Mouse (Mus musculus): Measurements from ENCODE around the gene Ccdc69. TPM values are rescaled to one million over a fixed set of nuclear protein-coding genes. Genes with fewer than 3 reads are reported as not detected.
A peak's percentile ranks its signal among the peaks of the same experiment; 100 is the strongest.

Ccdc69 gene
- polyA plus RNA-seq, 1 experiment from 2014 or later: 26.7 TPM

GRCm38 (mm10) chr11:55012551-55013521 lies 65.1 kb downstream of the Ccdc69 start:
- ATAC-seq (ENCODE audit: insufficient number of reproducible peaks, insufficient read depth, low FRiP score, low read depth): no peak
- 68% methylated on average over 5 of the region's 5 CpGs for WGBS
- Histone ChIP-seq H3K4me3 (ENCODE audit: control insufficient read depth in 1 of 2, insufficient read depth in 1 of 2, low read depth in 1 of 2, low read length in 2 of 2) (no peak overlapping the region), H3K4me2 (ENCODE audit: low read length) (no peak overlapping the region), H3K27me3 (ENCODE audit: control insufficient read depth, insufficient read depth, low read length) (no peaks in the 10 kb centered on the region), H3K27ac (replicated peaks in 1 of 2; ENCODE audit: control insufficient read depth in 1 of 2, insufficient read depth in 1 of 2, low read depth in 2 of 2, low read length in 2 of 2) (0 out of 4 replicates have a peak overlapping the region, but pooled peaks of 1 of the 2 experiments have one; percentile 29), H3K36me3 (ENCODE audit: control insufficient read depth, insufficient read depth, low read length) (peaks cover 87% of the 10 kb centered on the region), H3K9ac (ENCODE audit: low read length) (no peak overlapping the region), H3K4me1 (ENCODE audit: control insufficient read depth in 2 of 2, insufficient read depth in 2 of 2, low read length in 2 of 2) (peaks cover 22 to 35% of the 10 kb centered on the region in 2 experiments), H3K9me3 (ENCODE audit: control insufficient read depth, low read length) (no peaks in the 10 kb centered on the region)

- H3K27ac ChIP-seq (replicated peaks in 1 of 2; ENCODE audit: control insufficient read depth in 1 of 2, insufficient read depth in 1 of 2, low read depth in 2 of 2, low read length in 2 of 2): no peak overlapping the region
- no peaks in the 10 kb centered on the region for H3K9me3 ChIP-seq (ENCODE audit: control insufficient read depth, low read length)
- no peak overlapping the region for H3K9ac ChIP-seq (ENCODE audit: low read length)
- 89% methylated on average over 3 of the region's 3 CpGs for WGBS
- no peaks in the 10 kb centered on the region for H3K27me3 ChIP-seq (ENCODE audit: control insufficient read depth, insufficient read depth, low read length)
- H3K4me2 ChIP-seq (ENCODE audit: low read length): no peak overlapping the region
- H3K4me1 ChIP-seq (ENCODE audit: control insufficient read depth in 2 of 2, insufficient read depth in 2 of 2, low read length in 2 of 2): peaks cover 15 to 21% of the 10 kb centered on the region in 2 experiments
- ATAC-seq (ENCODE audit: insufficient number of reproducible peaks, insufficient read depth, low FRiP score, low read depth): no peak
- peaks cover 90% of the 10 kb centered on the region for H3K36me3 ChIP-seq (ENCODE audit: control insufficient read depth, insufficient read depth, low read length)
- no peak overlapping the region for H3K4me3 ChIP-seq (ENCODE audit: control insufficient read depth in 1 of 2, insufficient read depth in 1 of 2, low read depth in 1 of 2, low read length in 2 of 2)
These were observed 66.5 kb downstream of the Ccdc69 start for GRCm38 (mm10) chr11:55011440-55011839.

DNA sequence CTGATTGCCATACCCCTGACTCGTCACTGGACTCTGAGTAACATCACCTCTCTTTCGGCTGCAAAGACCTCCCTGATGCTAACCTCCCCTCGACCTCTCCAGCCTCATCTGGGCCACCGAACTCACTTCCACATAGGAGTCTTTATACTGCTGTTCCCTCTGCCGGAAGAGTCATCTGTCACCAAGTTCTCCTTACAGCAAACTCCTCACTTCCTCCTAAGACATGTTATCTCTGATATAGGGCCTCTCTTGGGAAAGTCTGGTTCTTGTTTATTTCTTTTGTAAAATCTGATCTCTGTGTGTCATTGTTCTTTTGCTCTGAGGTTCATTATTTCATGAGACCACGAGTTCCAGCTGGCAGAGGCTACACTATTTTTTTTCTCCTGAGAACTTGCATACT lies 69.7 kb downstream of the Ccdc69 start:
- Histone ChIP-seq H3K4me1 (ENCODE audit: control insufficient read depth in 2 of 2, insufficient read depth in 2 of 2, low read length in 2 of 2) (peaks cover 0 to 3% of the 10 kb centered on the region in 2 experiments; a peak in 2 of 4 replicates), H3K27me3 (ENCODE audit: control insufficient read depth, insufficient read depth, low read length) (no peaks in the 10 kb centered on the region), H3K36me3 (ENCODE audit: control insufficient read depth, insufficient read depth, low read length) (peaks cover 100% of the 10 kb centered on the region), H3K27ac (replicated peaks in 1 of 2; ENCODE audit: control insufficient read depth in 1 of 2, insufficient read depth in 1 of 2, low read depth in 2 of 2, low read length in 2 of 2) (no peak overlapping the region), H3K4me2 (ENCODE audit: low read length) (no peak overlapping the region), H3K9ac (ENCODE audit: low read length) (no peak overlapping the region), H3K4me3 (ENCODE audit: control insufficient read depth in 1 of 2, insufficient read depth in 1 of 2, low read depth in 1 of 2, low read length in 2 of 2) (no peak overlapping the region), H3K9me3 (ENCODE audit: control insufficient read depth, low read length) (no peaks in the 10 kb centered on the region)
- 46% methylated on average over 6 of the region's 6 CpGs for WGBS
- ATAC-seq (ENCODE audit: insufficient number of reproducible peaks, insufficient read depth, low FRiP score, low read depth): no peak

DNA sequence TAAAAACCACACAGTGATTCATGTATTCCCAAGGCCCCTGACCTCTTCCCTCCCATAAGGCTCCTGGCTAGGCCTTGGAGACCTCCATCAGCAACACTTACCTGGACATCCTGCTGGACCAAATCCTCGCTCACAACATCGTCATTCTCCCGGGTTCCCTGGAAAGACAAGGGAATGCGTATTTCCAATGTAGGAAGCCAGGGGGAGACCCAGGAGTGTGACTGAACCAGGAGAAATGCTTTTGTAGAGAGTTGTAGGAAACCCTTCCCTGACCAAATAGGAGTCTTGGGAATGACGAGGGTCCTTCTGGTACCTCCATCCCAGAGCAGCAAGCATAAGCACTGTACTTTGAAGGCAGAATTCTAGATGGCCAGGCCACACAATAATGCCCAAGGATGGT lies 72.2 kb downstream of the Ccdc69 start:
- Histone ChIP-seq H3K9ac (ENCODE audit: low read length) (no peak overlapping the region), H3K36me3 (ENCODE audit: control insufficient read depth, insufficient read depth, low read length) (peaks cover 96% of the 10 kb centered on the region), H3K27me3 (ENCODE audit: control insufficient read depth, insufficient read depth, low read length) (no peaks in the 10 kb centered on the region), H3K27ac (replicated peaks in 1 of 2; ENCODE audit: control insufficient read depth in 1 of 2, insufficient read depth in 1 of 2, low read depth in 2 of 2, low read length in 2 of 2) (no peak overlapping the region), H3K4me2 (ENCODE audit: low read length) (no peak overlapping the region), H3K4me3 (ENCODE audit: control insufficient read depth in 1 of 2, insufficient read depth in 1 of 2, low read depth in 1 of 2, low read length in 2 of 2) (no peak overlapping the region), H3K4me1 (ENCODE audit: control insufficient read depth in 2 of 2, insufficient read depth in 2 of 2, low read length in 2 of 2) (no peaks in the 10 kb centered on the region), H3K9me3 (ENCODE audit: control insufficient read depth, low read length) (peaks cover 4% of the 10 kb centered on the region)
- ATAC-seq (ENCODE audit: insufficient number of reproducible peaks, insufficient read depth, low FRiP score, low read depth): no peak
- WGBS: 79% methylated on average over 5 of the region's 5 CpGs

- Histone ChIP-seq H3K27ac (replicated peaks in 1 of 2; ENCODE audit: control insufficient read depth in 1 of 2, insufficient read depth in 1 of 2, low read depth in 2 of 2, low read length in 2 of 2) (no peak overlapping the region), H3K4me2 (ENCODE audit: low read length) (no peak overlapping the region), H3K4me1 (ENCODE audit: control insufficient read depth in 2 of 2, insufficient read depth in 2 of 2, low read length in 2 of 2) (no peaks in the 10 kb centered on the region), H3K4me3 (ENCODE audit: control insufficient read depth in 1 of 2, insufficient read depth in 1 of 2, low read depth in 1 of 2, low read length in 2 of 2) (no peak overlapping the region), H3K27me3 (ENCODE audit: control insufficient read depth, insufficient read depth, low read length) (no peaks in the 10 kb centered on the region), H3K9me3 (ENCODE audit: control insufficient read depth, low read length) (peaks cover 4% of the 10 kb centered on the region), H3K36me3 (ENCODE audit: control insufficient read depth, insufficient read depth, low read length) (peaks cover 96% of the 10 kb centered on the region), H3K9ac (ENCODE audit: low read length) (no peak overlapping the region)
- no peak for ATAC-seq (ENCODE audit: insufficient number of reproducible peaks, insufficient read depth, low FRiP score, low read depth)
- WGBS: 88% methylated on average over 7 of the region's 7 CpGs
These were observed 72.9 kb downstream of the Ccdc69 start for GRCm38 (mm10) chr11:55004970-55005502.

Other genes starting within 250 kb of the Ccdc69 start
- 17.5 and 21.7 TPM in 2 replicates for gene Lyrm7, start 217.2 kb downstream of the Ccdc69 start, polyA plus RNA-seq (2014; fragmentation: Nextera tagmentation; extraction: Ambion mirVana)
- gene Hint1, start 211.7 kb downstream of the Ccdc69 start, polyA plus RNA-seq (2014; fragmentation: Nextera tagmentation; extraction: Ambion mirVana): 705 and 753 TPM in 2 replicates
- 1,228 and 1,448 TPM in 2 replicates for gene Gpx3, start 175.7 kb downstream of the Ccdc69 start, polyA plus RNA-seq (2014; fragmentation: Nextera tagmentation; extraction: Ambion mirVana)
- gene Tnip1, start 115.2 kb downstream of the Ccdc69 start, polyA plus RNA-seq (2014; fragmentation: Nextera tagmentation; extraction: Ambion mirVana): 19.3 and 20.5 TPM in 2 replicates
- 369 and 384 TPM in 2 replicates for gene Anxa6, start 44.7 kb downstream of the Ccdc69 start, polyA plus RNA-seq (2014; fragmentation: Nextera tagmentation; extraction: Ambion mirVana)
- 48.2 and 55.7 TPM in 2 replicates for gene Gm2a, start 20.0 kb upstream of the Ccdc69 start, polyA plus RNA-seq (2014; fragmentation: Nextera tagmentation; extraction: Ambion mirVana)
- not detected in 2 replicates for gene Slc36a3, start 73.6 kb upstream of the Ccdc69 start, polyA plus RNA-seq (2014; fragmentation: Nextera tagmentation; extraction: Ambion mirVana)
- 5.2 and 7.3 TPM in 2 replicates for gene Slc36a2, start 106.9 kb upstream of the Ccdc69 start, polyA plus RNA-seq (2014; fragmentation: Nextera tagmentation; extraction: Ambion mirVana)
- 1.6 and 1.8 TPM in 2 replicates for gene Slc36a1, start 126.2 kb upstream of the Ccdc69 start, polyA plus RNA-seq (2014; fragmentation: Nextera tagmentation; extraction: Ambion mirVana)

Measured in heart, embryonic 14.5 days (tissue).